Mouse (Mus musculus): ENCODE results near the gene Mfsd13b. TPM values are rescaled to one million over a fixed set of nuclear protein-coding genes. Genes with fewer than 3 reads are reported as not detected.
A peak's percentile ranks its signal among the peaks of the same experiment; 100 is the strongest.

Mfsd13b gene
- not detected in 2 replicates for polyA plus RNA-seq (2014; fragmentation: Nextera tagmentation; extraction: Ambion mirVana)

DNA sequence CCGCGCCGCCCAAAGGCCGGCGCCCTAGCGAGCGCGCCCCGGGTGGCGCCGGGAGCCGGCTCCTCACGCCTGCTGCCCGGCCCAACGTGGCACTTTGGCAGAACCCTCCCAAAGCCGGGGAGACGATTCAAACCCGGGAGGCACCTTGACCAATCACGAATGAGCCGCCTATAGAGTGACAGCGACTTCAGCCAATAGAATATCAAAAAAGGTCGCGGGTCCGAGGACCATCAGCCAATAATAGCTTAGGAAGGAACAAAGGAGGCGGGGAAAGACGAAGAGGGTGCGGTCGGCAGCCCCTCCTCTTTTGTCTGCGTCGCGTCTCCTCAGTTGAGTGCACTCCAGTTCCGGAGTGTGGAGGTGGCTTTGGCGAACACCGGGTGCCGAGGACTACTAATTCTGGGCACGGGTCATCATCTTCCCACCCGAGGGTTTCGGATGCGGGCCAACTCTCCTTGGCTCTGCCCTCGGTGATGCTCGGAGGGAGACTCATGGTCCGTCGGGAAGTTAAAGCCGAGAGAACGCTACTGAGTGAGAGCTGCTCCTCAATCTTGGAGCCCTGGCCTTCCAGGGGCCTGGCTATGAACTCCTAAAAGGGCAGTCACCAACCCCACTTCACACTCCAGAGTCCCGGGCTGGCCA, at the start of gene Mfsd13b, which contains the start of gene Cdr2:
Gene Mfsd13b, plus strand, starts transcription at position 310 of the 642 bp plus-strand sequence.
Gene Cdr2, minus strand, starts transcription at position 113 of the 642 bp plus-strand sequence.
- DNase-seq (ENCODE audit: low spot score) (peak; percentile 99), ATAC-seq (replicated peaks; ENCODE audit: insufficient number of reproducible peaks, low FRiP score, low TSS enrichment, low read depth) (peak; percentile 95)
- Histone ChIP-seq H3K9ac (replicated peaks; ENCODE audit: low read length) (peak within 1 kb of the TSS; percentile 83), H3K27ac (replicated peaks; ENCODE audit: low read depth, low read length) (peak within 1 kb of the TSS; percentile 72), H3K4me3 (ENCODE audit: low read depth, low read length) (peak within 1 kb of the TSS; percentile 95), H3K27me3 (ENCODE audit: control insufficient read depth, insufficient read depth, low read length) (no peaks in the 10 kb centered on the region), H3K36me3 (replicated peaks; ENCODE audit: control insufficient read depth, insufficient read depth, low read depth, low read length) (no peaks in the 10 kb centered on the region), H3K4me1 (ENCODE audit: control insufficient read depth, insufficient read depth, low read length) (no peaks in the 10 kb centered on the region), H3K9me3 (replicated peaks; ENCODE audit: control insufficient read depth, low read length) (no peaks in the 10 kb centered on the region), H3K4me2 (ENCODE audit: low read depth, low read length) (peak within 1 kb of the TSS; percentile 83)
- WGBS, result under 1% methylated on average over 46 of the region's 46 CpGs

DNA sequence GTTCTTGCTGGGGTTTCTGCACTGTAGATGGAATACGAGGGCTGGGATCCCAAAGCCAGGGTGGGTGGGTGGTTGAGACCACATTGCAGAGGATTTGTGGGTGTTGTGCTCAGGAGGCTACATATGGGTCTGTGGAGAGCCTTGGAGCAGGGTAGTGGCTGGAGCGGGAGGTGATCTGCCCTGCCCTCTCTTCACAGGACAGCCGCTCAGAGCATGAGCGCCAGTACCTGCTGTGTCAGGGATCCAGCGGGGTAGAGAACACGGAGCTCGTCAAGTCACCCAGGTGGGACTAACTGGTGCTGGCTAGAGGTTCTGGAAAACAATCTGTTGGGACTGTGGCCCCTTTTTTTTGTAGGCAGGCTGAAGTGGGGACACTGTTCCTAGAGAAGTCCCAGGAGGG, 49.2 kb upstream of the Mfsd13b start:
- no peak for ATAC-seq (replicated peaks; ENCODE audit: insufficient number of reproducible peaks, low FRiP score, low TSS enrichment, low read depth)
- 91% methylated on average over 7 of the region's 7 CpGs for whole genome bisulfite sequencing

DNA sequence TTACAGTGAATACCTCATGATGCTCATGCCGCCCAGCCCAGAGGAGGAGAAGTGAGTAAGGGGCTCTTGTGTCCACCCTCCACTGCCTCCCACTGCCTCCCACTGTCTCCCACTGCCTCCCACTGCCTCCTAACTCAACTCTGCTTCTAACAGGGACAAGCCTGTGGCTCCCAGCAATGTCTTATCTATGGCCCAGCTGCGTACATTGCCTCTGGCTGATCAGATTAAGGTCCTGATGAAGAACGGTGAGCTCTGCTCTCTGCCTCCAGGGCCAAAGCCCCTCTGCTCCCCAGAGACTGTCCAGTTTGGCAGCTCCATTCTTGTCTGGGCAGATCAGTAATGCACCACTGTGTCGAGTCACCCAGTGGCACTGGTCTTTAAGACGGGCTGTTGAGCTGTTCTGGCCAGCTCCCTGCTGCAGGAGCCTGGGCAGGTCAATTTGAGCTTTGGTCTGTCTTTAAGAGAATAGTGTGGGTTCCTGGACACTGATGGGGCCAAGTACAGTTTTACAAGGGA, 48.6 kb upstream of the Mfsd13b start:
- no peaks in the 10 kb centered on the region for H3K27me3 ChIP-seq (ENCODE audit: control insufficient read depth, insufficient read depth, low read length)
- no peak overlapping the region for H3K9ac ChIP-seq (replicated peaks; ENCODE audit: low read length)
- 88% methylated on average over 5 of the region's 5 CpGs for WGBS
- DNase-seq (ENCODE audit: low spot score) (no peak), ATAC-seq (replicated peaks; ENCODE audit: insufficient number of reproducible peaks, low FRiP score, low TSS enrichment, low read depth) (no peak)
- H3K4me2 ChIP-seq (ENCODE audit: low read depth, low read length), result no peak overlapping the region
- H3K9me3 ChIP-seq (replicated peaks; ENCODE audit: control insufficient read depth, low read length), result no peaks in the 10 kb centered on the region
- no peaks in the 10 kb centered on the region for H3K4me1 ChIP-seq (ENCODE audit: control insufficient read depth, insufficient read depth, low read length)
- H3K27ac ChIP-seq (replicated peaks; ENCODE audit: low read depth, low read length), result no peak overlapping the region
- H3K4me3 ChIP-seq (ENCODE audit: low read depth, low read length), result no peak overlapping the region
- H3K36me3 ChIP-seq (replicated peaks; ENCODE audit: control insufficient read depth, insufficient read depth, low read depth, low read length), result peaks cover 8% of the 10 kb centered on the region

More for the DNA sequence above, 49.2 kb upstream of the Mfsd13b start:
- Histone ChIP-seq H3K4me2 (ENCODE audit: low read depth, low read length) (no peak overlapping the region), H3K9me3 (replicated peaks; ENCODE audit: control insufficient read depth, low read length) (no peaks in the 10 kb centered on the region), H3K27ac (replicated peaks; ENCODE audit: low read depth, low read length) (no peak overlapping the region), H3K4me1 (ENCODE audit: control insufficient read depth, insufficient read depth, low read length) (no peaks in the 10 kb centered on the region), H3K4me3 (ENCODE audit: low read depth, low read length) (no peak overlapping the region), H3K9ac (replicated peaks; ENCODE audit: low read length) (no peak overlapping the region), H3K36me3 (replicated peaks; ENCODE audit: control insufficient read depth, insufficient read depth, low read depth, low read length) (peaks cover 12% of the 10 kb centered on the region), H3K27me3 (ENCODE audit: control insufficient read depth, insufficient read depth, low read length) (no peaks in the 10 kb centered on the region)
- DNase-seq (ENCODE audit: low spot score), result no peak

DNA sequence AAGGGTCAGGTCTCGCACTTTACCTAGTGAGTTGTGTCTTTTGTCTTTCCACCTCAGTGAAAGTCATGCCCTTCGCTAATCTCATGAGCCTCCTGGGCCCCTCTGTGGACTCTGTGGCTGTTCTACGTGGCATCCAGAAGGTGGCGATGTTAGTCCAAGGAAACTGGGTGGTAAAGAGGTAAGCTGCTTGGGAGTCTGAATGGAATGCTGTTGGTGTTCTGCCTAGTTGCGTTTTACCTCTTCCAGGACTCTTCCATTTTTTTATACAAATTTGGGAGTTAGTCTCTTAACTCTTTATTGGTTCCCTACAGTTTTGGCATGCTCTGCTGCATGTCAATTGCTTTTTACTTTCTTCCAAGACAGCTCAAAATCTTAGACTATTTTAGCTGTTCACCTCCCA, 47.6 kb upstream of the Mfsd13b start:
- H3K27ac ChIP-seq (replicated peaks; ENCODE audit: low read depth, low read length), result no peak overlapping the region
- H3K4me1 ChIP-seq (ENCODE audit: control insufficient read depth, insufficient read depth, low read length), result no peaks in the 10 kb centered on the region
- WGBS, result 45% methylated on average over 5 of the region's 5 CpGs
- ATAC-seq (replicated peaks; ENCODE audit: insufficient number of reproducible peaks, low FRiP score, low TSS enrichment, low read depth) (no peak), DNase-seq (ENCODE audit: low spot score) (peak; percentile 78)
- H3K36me3 ChIP-seq (replicated peaks; ENCODE audit: control insufficient read depth, insufficient read depth, low read depth, low read length), result peaks cover 2% of the 10 kb centered on the region
- H3K27me3 ChIP-seq (ENCODE audit: control insufficient read depth, insufficient read depth, low read length), result no peaks in the 10 kb centered on the region
- no peak overlapping the region for H3K9ac ChIP-seq (replicated peaks; ENCODE audit: low read length)
- H3K4me3 ChIP-seq (ENCODE audit: low read depth, low read length), result no peak overlapping the region
- H3K9me3 ChIP-seq (replicated peaks; ENCODE audit: control insufficient read depth, low read length), result no peaks in the 10 kb centered on the region
- no peak overlapping the region for H3K4me2 ChIP-seq (ENCODE audit: low read depth, low read length)

DNA sequence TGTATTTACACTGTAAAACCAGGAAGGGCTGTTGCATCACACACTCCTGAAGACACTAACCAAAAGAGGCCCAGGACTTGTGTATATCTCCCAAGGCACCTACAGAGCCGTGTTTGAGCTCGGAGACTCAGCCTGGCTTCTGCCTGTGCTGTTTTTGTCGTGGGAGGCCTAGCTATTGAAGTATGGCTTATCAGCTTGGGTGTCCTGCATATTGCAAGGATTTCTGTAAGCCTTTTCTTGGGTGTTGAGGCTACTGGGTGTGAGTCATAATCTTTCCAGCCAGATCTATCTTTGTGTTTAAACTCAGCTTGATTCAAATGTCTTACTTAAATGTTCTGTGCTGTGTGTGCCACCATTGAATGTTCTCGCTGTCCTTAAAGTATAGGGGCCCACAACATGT, 45.8 kb upstream of the Mfsd13b start:
- no peak overlapping the region for H3K27ac ChIP-seq (replicated peaks; ENCODE audit: low read depth, low read length)
- DNase-seq (ENCODE audit: low spot score) (no peak), ATAC-seq (replicated peaks; ENCODE audit: insufficient number of reproducible peaks, low FRiP score, low TSS enrichment, low read depth) (no peak)
- no peaks in the 10 kb centered on the region for H3K9me3 ChIP-seq (replicated peaks; ENCODE audit: control insufficient read depth, low read length)
- no peak overlapping the region for H3K4me2 ChIP-seq (ENCODE audit: low read depth, low read length)
- no peak overlapping the region for H3K9ac ChIP-seq (replicated peaks; ENCODE audit: low read length)
- H3K4me3 ChIP-seq (ENCODE audit: low read depth, low read length), result no peak overlapping the region
- no peaks in the 10 kb centered on the region for H3K27me3 ChIP-seq (ENCODE audit: control insufficient read depth, insufficient read depth, low read length)
- no peaks in the 10 kb centered on the region for H3K4me1 ChIP-seq (ENCODE audit: control insufficient read depth, insufficient read depth, low read length)
- WGBS, result 92% methylated on average over 4 of the region's 4 CpGs
- peaks cover 4% of the 10 kb centered on the region for H3K36me3 ChIP-seq (replicated peaks; ENCODE audit: control insufficient read depth, insufficient read depth, low read depth, low read length)

DNA sequence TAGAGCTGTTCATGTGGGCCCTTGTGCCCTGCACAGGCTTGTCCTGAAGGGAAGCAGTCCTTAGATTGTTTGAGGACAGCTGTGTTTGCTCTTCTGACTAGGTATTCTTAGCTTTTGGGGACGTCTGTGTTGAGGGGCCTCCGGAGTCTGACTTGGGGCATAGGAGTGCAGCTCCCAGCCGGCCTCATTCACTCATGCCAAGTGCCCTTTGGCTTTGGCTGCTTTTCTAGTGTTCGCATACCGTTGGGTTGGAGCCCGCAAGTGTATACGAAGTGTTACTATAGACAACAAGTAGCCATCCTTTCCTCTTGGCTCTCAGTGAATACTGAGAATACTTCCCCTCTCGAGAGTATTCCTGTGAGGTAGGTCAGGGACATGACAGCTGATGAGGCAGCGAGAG, 44.1 kb upstream of the Mfsd13b start:
- 90% methylated on average over 9 of the region's 9 CpGs for WGBS
- no peak overlapping the region for H3K4me3 ChIP-seq (ENCODE audit: low read depth, low read length)
- no peak overlapping the region for H3K4me2 ChIP-seq (ENCODE audit: low read depth, low read length)
- H3K27ac ChIP-seq (replicated peaks; ENCODE audit: low read depth, low read length), result no peak overlapping the region
- ATAC-seq (replicated peaks; ENCODE audit: insufficient number of reproducible peaks, low FRiP score, low TSS enrichment, low read depth), result no peak
- no peak for DNase-seq (ENCODE audit: low spot score)
- no peak overlapping the region for H3K9ac ChIP-seq (replicated peaks; ENCODE audit: low read length)
- no peaks in the 10 kb centered on the region for H3K4me1 ChIP-seq (ENCODE audit: control insufficient read depth, insufficient read depth, low read length)
- H3K27me3 ChIP-seq (ENCODE audit: control insufficient read depth, insufficient read depth, low read length), result no peaks in the 10 kb centered on the region
- H3K9me3 ChIP-seq (replicated peaks; ENCODE audit: control insufficient read depth, low read length), result no peaks in the 10 kb centered on the region
- H3K36me3 ChIP-seq (replicated peaks; ENCODE audit: control insufficient read depth, insufficient read depth, low read depth, low read length), result peaks cover 4% of the 10 kb centered on the region

DNA sequence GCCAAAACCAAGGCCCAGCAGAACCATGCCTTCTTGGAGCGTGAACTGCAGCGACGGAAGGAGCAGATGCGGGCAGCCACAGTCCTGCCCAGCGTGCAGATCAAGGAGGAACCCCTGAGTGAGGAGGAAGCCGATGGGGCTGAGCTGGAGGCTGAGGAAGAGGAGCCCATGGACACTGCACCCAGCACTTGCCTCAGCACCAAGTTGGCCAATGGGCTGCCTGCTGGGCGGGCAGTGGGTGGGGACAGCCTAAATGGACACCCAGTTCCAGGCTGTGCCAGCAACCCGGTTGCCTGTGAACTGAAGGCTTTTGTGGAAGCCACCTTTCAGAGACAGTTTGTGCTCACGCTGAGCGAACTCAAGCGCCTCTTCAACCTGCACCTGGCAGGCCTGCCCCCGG, 42.0 kb upstream of the Mfsd13b start:
- no peak for ATAC-seq (replicated peaks; ENCODE audit: insufficient number of reproducible peaks, low FRiP score, low TSS enrichment, low read depth)
- 89% methylated on average over 12 of the region's 12 CpGs for WGBS
- Histone ChIP-seq H3K9me3 (replicated peaks; ENCODE audit: control insufficient read depth, low read length) (no peaks in the 10 kb centered on the region), H3K4me1 (ENCODE audit: control insufficient read depth, insufficient read depth, low read length) (no peaks in the 10 kb centered on the region), H3K9ac (replicated peaks; ENCODE audit: low read length) (no peak overlapping the region), H3K27me3 (ENCODE audit: control insufficient read depth, insufficient read depth, low read length) (no peaks in the 10 kb centered on the region), H3K27ac (replicated peaks; ENCODE audit: low read depth, low read length) (no peak overlapping the region), H3K4me2 (ENCODE audit: low read depth, low read length) (no peak overlapping the region), H3K36me3 (replicated peaks; ENCODE audit: control insufficient read depth, insufficient read depth, low read depth, low read length) (peaks cover 7% of the 10 kb centered on the region), H3K4me3 (ENCODE audit: low read depth, low read length) (no peak overlapping the region)
- DNase-seq (ENCODE audit: low spot score), result no peak

DNA sequence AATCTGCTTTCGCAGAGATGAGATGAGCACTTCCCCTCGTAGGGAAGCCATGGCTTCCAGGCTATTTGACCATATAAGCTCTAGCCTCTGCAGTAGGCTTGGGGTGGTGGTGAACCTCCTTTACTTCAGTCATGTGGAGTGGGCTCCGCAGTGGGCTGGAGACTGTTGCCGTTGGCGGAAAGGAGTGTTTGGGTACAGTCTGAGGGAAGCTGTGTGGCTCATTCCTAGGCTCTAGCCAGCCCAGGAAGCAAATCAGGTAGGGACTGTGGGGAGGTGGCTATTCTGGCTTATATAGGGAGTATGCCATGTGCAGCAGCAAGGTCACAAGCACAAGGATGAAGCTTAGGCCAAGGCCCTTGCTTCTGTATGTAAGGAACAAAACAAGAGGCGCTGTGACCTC, 41.1 kb upstream of the Mfsd13b start:
- peaks cover 7% of the 10 kb centered on the region for H3K36me3 ChIP-seq (replicated peaks; ENCODE audit: control insufficient read depth, insufficient read depth, low read depth, low read length)
- no peak for ATAC-seq (replicated peaks; ENCODE audit: insufficient number of reproducible peaks, low FRiP score, low TSS enrichment, low read depth)
- 94% methylated on average over 6 of the region's 6 CpGs for WGBS

More for the DNA sequence above, 41.1 kb upstream of the Mfsd13b start:
- H3K27me3 ChIP-seq (ENCODE audit: control insufficient read depth, insufficient read depth, low read length), result no peaks in the 10 kb centered on the region
- no peak for DNase-seq (ENCODE audit: low spot score)
- no peak overlapping the region for H3K9ac ChIP-seq (replicated peaks; ENCODE audit: low read length)
- no peak overlapping the region for H3K4me2 ChIP-seq (ENCODE audit: low read depth, low read length)
- no peak overlapping the region for H3K4me3 ChIP-seq (ENCODE audit: low read depth, low read length)
- H3K27ac ChIP-seq (replicated peaks; ENCODE audit: low read depth, low read length), result no peak overlapping the region
- H3K9me3 ChIP-seq (replicated peaks; ENCODE audit: control insufficient read depth, low read length), result no peaks in the 10 kb centered on the region
- no peaks in the 10 kb centered on the region for H3K4me1 ChIP-seq (ENCODE audit: control insufficient read depth, insufficient read depth, low read length)

Data from embryonic facial prominence, embryonic 11.5 days (tissue).